Mouse (Mus musculus): ENCODE results near the gene Rgp1.
A peak's percentile ranks its signal among the peaks of the same experiment; 100 is the strongest.

The Rgp1 gene

GRCm38 (mm10) chr4:43561997-43562768 is 16.3 kb upstream of the Rgp1 start, which contains the start of the genes Creb3 and Tln1:
Creb3 (plus strand) TSS chr4:43562332.
Tln1 (minus strand) TSS chr4:43562691.
- DNase-seq (ENCODE audit: low read depth, low spot score), result peak; percentile 99

- peak; percentile 39 for DNase-seq (ENCODE audit: low read depth, low spot score)
These were observed 15.5 kb upstream of the Rgp1 start for GRCm38 (mm10) chr4:43562769-43563600.

DNA sequence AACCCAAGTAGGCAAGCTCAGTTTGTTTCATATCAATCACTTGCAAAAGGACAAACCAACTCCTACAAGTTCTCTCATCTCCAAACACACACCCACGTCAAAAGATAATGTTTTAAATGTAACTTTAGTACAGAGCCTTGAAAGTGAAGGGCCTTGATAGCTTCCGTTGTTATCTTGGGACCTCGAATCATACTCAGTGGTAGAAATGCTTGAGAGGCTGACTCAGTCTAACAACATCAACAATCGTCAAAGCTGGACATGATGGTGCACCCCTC is 15.0 kb upstream of the Rgp1 start:
- no peak for DNase-seq (ENCODE audit: low read depth, low spot score)

DNA sequence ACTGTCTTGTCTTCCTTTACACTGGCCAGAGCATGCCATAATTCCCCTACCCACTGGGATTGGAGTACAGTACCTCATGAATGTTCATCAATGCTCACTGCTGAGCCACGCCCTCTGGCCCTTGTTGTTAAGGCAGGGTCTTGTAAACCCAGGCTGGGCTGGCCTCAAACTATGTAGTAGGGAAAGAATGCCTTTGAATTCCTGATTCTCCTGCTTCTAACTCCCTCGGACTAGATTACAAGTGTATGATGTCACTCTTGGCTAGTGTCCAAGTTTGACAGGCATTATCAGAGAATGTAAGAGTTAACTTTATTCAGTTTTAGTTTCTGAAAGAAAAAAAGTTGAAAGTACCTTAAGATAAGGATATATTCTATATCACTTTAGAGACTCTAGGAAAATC is 14.3 kb upstream of the Rgp1 start:
- DNase-seq (ENCODE audit: low read depth, low spot score), result no peak

GRCm38 (mm10) chr4:43567140-43567539 is 11.4 kb upstream of the Rgp1 start:
- DNase-seq (ENCODE audit: low read depth, low spot score), result no peak

DNA sequence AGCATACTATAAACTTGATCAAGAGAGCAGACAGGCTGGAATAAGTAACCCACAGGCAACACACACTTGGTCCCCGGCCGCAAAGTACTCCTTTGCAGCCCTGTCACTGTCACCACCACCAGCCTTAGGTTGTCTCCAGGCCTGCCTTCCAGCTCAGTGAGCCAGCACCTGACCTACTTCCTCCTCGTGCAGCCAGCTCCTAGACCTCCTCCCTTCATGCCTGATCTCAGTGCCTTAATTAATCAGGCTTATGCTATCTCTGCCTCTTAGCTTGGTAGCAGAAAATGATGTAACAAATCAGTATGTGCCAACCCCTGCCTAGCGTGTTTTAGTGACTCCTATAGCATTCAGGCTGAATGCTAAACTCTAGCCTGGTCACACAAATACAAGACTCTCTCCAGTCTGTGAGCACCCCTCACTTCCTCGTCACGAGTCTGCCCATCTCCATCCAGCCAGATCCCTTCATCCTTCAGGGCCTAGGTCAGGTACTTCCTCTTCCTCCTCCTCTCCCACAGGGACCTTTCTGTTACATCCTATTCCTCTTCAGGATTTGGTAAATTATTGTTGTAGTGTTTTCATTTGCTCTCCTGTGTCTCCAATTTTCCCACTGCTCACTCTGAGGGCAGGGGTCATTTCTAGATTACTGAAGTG is 7.0 kb upstream of the Rgp1 start:
- no peak for DNase-seq (ENCODE audit: low read depth, low spot score)

DNA sequence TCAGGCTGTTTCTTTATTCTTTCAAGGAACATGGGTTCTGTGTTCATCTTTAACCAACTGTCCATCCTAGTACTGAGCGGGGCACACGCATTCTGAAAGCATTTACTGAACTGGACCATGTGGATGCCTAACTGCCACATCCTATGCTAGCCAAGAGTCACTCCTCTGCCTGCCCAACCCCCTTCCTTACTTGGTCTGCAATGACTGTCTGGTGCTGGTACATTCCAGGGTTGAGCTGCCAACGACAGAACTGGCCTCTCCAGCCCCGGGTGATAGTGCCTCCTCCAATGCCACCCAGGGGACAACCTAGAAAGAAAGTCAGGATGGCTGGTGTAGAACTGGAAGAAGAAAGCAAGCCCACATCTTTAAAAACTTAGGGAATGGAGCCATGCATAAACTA is 5.0 kb upstream of the Rgp1 start:
- no peak for DNase-seq (ENCODE audit: low read depth, low spot score)

- no peak for DNase-seq (ENCODE audit: low read depth, low spot score)
These were observed 3.2 kb upstream of the Rgp1 start for GRCm38 (mm10) chr4:43575356-43575755.

DNA sequence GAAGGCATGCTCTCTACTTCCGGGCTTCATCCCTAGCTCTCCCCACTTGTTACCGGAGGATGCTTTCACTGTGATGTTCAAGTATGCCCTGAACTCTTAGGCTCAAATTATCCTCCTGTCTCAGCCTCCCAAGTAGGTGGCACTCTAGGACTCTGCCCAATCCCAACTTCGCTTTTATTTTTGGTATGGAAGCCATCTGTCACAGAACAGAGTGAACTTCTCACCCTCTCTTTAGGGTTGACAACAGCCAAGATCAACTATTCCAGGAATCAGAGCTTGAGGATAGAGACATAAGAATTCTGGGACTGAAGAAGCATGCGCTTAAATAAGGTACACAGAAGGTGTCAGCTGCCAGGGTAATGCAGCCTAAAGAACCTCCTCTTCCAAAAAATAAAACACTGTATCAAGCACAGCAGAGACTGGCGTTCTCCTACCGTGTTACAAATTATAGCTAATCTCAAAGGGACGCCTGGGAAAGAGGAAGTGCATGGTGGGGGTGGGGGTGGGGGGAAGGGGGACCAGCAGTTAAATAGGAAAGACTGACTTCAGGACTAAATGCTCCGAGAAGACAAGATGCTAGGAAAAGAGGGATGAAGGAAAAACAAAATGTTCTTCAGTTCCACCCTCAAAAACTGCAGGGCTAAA is 1.2 kb upstream of the Rgp1 start:
- DNase-seq (ENCODE audit: low read depth, low spot score), result peak; percentile 79

GRCm38 (mm10) chr4:43579256-43579655 is 741 bp downstream of the Rgp1 start:
- DNase-seq (ENCODE audit: low read depth, low spot score), result no peak

DNA sequence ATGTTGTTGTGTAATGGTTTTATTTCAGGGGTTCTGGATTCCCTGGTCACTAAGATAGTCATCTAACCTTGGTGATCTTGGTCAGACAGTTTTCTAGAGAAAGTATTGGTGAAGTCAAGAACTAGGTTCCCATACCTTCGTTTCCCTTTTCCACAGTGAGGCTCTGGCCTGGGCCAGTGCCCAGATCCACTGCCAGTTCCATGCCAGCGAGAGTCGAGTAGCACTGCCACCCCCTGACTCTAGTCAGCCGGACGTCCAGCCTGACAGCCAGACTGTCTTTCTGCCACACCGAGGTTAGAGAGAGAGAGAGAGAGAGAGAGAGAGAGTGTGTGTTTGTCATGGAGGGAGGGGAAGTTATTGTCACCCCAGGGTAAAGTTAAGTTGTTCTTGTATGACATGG is 1.2 kb downstream of the Rgp1 start:
- no peak for DNase-seq (ENCODE audit: low read depth, low spot score)

GRCm38 (mm10) chr4:43580721-43581120 is 2.2 kb downstream of the Rgp1 start:
- DNase-seq (ENCODE audit: low read depth, low spot score), result no peak

DNA sequence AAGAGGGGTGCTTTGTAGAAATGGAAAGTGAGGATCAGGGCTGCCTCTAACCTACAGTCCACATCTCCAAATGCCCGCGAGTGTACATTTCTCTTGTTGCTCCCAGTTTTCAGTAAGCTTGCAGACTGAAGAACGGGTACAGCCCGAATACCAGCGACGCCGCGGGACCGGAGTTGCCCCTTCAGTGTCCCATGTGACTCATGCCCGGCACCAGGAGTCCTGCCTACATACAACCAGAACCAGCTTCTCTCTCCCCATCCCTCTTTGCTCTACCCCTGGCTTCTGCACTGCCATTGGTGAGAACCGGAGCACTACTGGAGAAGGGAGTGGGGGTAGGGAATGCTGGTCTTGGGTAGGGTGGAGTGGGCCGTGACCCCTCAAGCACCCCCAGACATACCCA is 2.9 kb downstream of the Rgp1 start:
- no peak for DNase-seq (ENCODE audit: low read depth, low spot score)

GRCm38 (mm10) chr4:43582241-43582640 is 3.7 kb downstream of the Rgp1 start:
- DNase-seq (ENCODE audit: low read depth, low spot score), result no peak

DNA sequence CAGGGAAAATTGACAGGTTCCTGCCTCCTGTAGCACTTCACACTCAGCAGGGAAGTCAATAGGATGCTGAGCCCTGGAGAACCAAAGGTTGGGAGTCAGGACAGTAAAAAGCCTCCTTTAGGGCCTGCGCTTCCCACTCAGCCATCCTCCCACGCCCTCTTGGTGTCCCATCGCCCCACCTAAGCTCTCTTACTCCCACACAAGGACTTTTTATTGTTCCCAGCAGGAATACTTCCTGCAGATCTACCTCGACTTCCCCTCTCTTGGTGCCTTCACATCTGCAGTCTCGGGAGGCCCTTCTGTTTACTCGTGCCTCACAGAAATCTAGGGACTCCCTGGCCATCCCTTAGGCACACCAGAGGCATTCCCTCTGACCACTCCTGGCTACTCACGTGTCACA is 4.9 kb downstream of the Rgp1 start:
- DNase-seq (ENCODE audit: low read depth, low spot score), result no peak

- no peak for DNase-seq (ENCODE audit: low read depth, low spot score)
These were observed 6.2 kb downstream of the Rgp1 start, which contains the start of gene Msmp for GRCm38 (mm10) chr4:43584444-43585416. Msmp (minus strand) TSS chr4:43584494.

DNA sequence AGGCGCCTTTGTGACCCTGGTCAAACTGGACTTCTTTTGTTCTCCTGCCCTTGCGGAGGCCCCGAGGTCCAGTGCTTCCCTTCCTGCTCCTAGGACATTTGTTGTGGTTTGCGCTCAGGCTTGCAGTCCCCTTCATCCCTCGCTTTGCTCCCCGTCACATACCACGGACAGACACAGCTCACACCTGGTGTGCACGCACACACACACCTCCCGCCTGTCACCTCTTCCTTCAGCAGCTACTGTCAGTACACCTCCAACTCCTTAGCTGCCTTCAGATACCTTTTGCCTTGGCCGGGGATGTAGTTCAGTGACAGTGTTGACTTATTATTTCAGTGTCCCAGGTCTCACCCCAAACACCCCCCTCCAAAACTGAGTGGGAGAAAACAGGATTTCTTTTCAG is 7.2 kb downstream of the Rgp1 start:
- DNase-seq (ENCODE audit: low read depth, low spot score), result no peak

DNA sequence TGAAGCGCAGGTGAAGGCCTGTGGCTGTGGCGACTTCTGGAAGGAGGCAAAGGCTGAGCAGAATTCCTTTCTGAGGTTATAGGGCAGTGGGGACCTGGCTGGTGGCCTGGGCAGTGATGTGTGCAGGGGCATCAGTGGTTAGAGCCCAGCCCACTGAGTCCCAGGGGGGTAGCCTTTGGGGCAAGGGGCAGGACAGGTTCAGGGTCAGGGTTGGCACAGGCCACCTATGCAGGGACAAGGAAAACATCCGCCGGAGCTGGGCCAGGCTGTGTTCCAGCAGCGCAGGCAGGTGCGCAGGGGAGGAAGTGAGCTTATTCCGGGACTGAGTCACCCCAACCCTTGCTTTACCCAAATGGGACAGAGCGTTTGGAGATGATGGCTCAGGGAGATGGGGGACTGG is 7.9 kb downstream of the Rgp1 start:
- no peak for DNase-seq (ENCODE audit: low read depth, low spot score)

DNA sequence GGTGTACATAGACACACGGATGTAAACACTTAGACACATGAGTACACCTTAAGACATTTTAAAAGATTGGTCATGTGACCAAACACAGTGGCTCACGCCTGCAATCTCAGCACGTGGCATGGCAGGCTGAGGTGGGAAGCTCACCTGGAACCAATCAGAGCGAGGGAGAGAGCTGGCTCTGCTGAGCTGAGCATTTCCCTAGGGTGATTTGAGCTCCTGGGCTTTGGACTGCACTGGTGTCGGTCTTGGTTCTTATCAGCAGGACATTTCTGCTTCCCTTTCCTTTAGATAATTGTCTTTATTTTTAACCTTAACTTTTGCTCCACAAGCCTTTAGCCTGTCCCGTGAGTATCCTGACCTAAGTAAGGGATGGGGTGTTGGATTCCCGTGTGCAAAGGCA is 9.2 kb downstream of the Rgp1 start:
- DNase-seq (ENCODE audit: low read depth, low spot score), result no peak

DNA sequence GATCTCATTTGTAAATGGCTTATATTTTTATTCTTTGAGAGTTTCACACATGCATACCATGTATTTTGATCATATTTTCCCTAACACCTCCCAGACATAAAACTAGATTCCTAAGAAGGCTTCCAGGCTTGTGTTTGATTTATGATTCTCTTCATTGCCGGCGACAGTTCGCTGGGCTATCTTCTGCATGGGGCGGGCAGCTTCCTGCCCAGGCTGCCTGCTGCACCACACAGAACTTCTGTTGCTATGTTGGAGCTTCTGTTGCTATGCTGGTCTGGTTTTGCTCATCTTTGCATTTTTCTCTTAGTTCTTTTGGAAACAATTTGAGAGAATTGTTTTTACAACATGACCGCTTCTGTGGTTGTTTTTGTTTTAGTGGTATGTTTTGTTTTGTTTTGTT is 13.0 kb downstream of the Rgp1 start:
- DNase-seq (ENCODE audit: low read depth, low spot score), result peak; percentile 41

- no peak for DNase-seq (ENCODE audit: low read depth, low spot score)
These were observed 13.4 kb downstream of the Rgp1 start for GRCm38 (mm10) chr4:43591961-43592360.
